Mouse (Mus musculus) brain, embryonic 14.5 days (tissue): ENCODE measurements at regions not wholly inside any gene's neighbourhood (a gene's known extent, or its start where the extent isn't known, plus 50 kb on each side); places are given as distances from the start of the nearest gene placed in this dataset.

Source experiments
- CTCF ChIP-seq: fragments of 200-500 bp; IDR thresholded peaks from 2 replicates; pipeline ENCODE4 v1.5.1; 2012; ENCODE audit warnings: inconsistent platforms, mild to moderate bottlenecking, moderate library complexity, borderline replicate concordance; ENCODE audit not compliant: insufficient read depth, insufficient read length; ENCODE audit errors: extremely low read depth
- POLR2A ChIP-seq: fragments of 200-500 bp; IDR thresholded peaks from 2 replicates; pipeline ENCODE4 v1.6.1; 2012; ENCODE audit warnings: mild to moderate bottlenecking, inconsistent platforms, borderline replicate concordance; ENCODE audit not compliant: poor library complexity, insufficient read depth, insufficient read length, severe bottlenecking; ENCODE audit errors: extremely low read depth

GRCm38 (mm10) chr9:80866807-80867206, 401.5 kb upstream of the Impg1 start:
- TF ChIP-seq CTCF (no peak), POLR2A (no peak)
